Mouse (Mus musculus) midbrain, postnatal 0 days (tissue): ENCODE results near the gene Cyba. TPM values are rescaled to one million over a fixed set of nuclear protein-coding genes. Genes with fewer than 3 reads are reported as not detected.

ENCODE experiments used
- ATAC-seq: fragments of 200-750 bp; cut with Nextera tagmentation; 2 replicates; pipeline ENCODE4 v1.8.0; 2017; ENCODE audit warnings: moderate number of reproducible peaks, mild to moderate bottlenecking, moderate TSS enrichment, moderate library complexity; ENCODE audit not compliant: low FRiP score
- DNase-seq: peaks from one replicate; pipeline ENCODE4 v3.0.0-alpha.2; 2015; ENCODE audit warnings: low spot score
- H3K27ac ChIP-seq: fragments of 300-500 bp; sonication (generic); 2 replicates; pipeline ENCODE4 v1.5.1; 2014; ENCODE audit warnings: low read depth, mild to moderate bottlenecking, low read length, mixed read lengths
- H3K27me3 ChIP-seq: fragments of 300-500 bp; sonication (generic); 2 replicates; pipeline ENCODE4 v1.6.1; 2014; ENCODE audit warnings: low read length, control low read depth, mixed read lengths; ENCODE audit not compliant: insufficient read depth
- H3K36me3 ChIP-seq: fragments of 300-500 bp; sonication (generic); 2 replicates; pipeline ENCODE4 v1.6.1; 2014; ENCODE audit warnings: low read length, control low read depth, mixed read lengths; ENCODE audit not compliant: insufficient read depth
- H3K4me1 ChIP-seq: fragments of 300-500 bp; sonication (generic); 2 replicates; pipeline ENCODE4 v1.6.1; 2014; ENCODE audit warnings: mild to moderate bottlenecking, control low read depth, antibody characterized with exemption, low read length, mixed read lengths; ENCODE audit not compliant: insufficient read depth
- H3K4me2 ChIP-seq: fragments of 300-500 bp; sonication (generic); 2 replicates; pipeline ENCODE4 v1.6.1; 2014; ENCODE audit warnings: low read depth, mild to moderate bottlenecking, low read length, mixed read lengths; ENCODE audit not compliant: poor library complexity, severe bottlenecking
- H3K4me3 ChIP-seq: fragments of 300-500 bp; sonication (generic); 2 replicates; pipeline ENCODE4 v1.5.1; 2014; ENCODE audit warnings: low read depth, mild to moderate bottlenecking, low read length, moderate library complexity
- H3K9ac ChIP-seq: fragments of 300-500 bp; sonication (generic); replicated peaks from 2 replicates; pipeline ENCODE4 v1.6.1; 2014; ENCODE audit warnings: mild to moderate bottlenecking, low read length, moderate library complexity, mixed read lengths; ENCODE audit not compliant: poor library complexity, severe bottlenecking
- H3K9me3 ChIP-seq: fragments of 300-500 bp; sonication (generic); 2 replicates; pipeline ENCODE4 v1.6.1; 2016; ENCODE audit warnings: low read length, control low read depth
- CTCF ChIP-seq: IDR thresholded peaks from 2 replicates; pipeline ENCODE4 v1.5.1; 2016; ENCODE audit warnings: antibody characterized with exemption, mild to moderate bottlenecking
- WGBS: fragments of 180-500 bp; shearing (Covaris S2); extraction: QIAGEN DNeasy Blood & Tissue Kit; methylation state at CpG from one replicate; pipeline ENCODE4 v1.1.7; 2014; 5-methylcytosine and 5-hydroxymethylcytosine counted together
- polyA plus RNA-seq: library from polyadenylated mRNA; unstranded; fragments of >200 nt; fragmentation: Nextera tagmentation; extraction: Ambion mirVana; gene quantifications from 2 replicates; pipeline ENCODE4 v1.2.1, GENCODE M21; 2015
- total RNA-seq: library from RNA; depleted of rRNA; stranded (reverse); fragments of >200 nt; gene quantifications from 2 replicates; pipeline ENCODE4 v1.2.3, GENCODE M21; 2014

The Cyba gene
- total and polyA plus RNA-seq, 2 experiments from 2014 or later: 27.7 to 35.6 TPM

DNA sequence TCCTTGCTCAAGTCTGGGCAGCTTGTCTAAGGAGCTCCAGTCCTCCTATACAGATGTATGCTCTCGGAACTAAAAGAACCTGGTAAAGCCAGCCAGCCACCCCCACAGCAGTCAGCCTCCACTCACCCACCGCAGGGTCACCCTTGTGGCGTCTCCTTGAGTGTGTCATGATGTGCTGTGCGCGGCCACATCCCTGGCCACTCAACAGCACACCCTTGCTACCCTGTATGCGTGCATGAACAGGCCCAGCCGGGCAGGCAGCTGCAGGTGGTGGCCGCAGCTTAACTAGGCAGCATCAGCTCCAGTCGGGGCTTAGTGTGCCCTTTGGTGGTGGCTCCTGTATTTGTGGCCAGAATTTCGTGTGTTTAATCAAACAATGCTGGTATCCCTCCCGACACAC, 24.4 kb upstream of the Cyba start:
- peaks cover 6% of the 10 kb centered on the region; the same call in 1 of the 2 replicates for H3K4me1 ChIP-seq
- DNase-seq: no peak
- no peak overlapping the region for H3K4me3 ChIP-seq
- no peaks in the 10 kb centered on the region for H3K36me3 ChIP-seq
- H3K27ac ChIP-seq: no peak overlapping the region
- H3K4me2 ChIP-seq: no peak overlapping the region
- WGBS: 73% methylated on average over 11 of the region's 11 CpGs
- TF ChIP-seq CTCF: no peak
- H3K9ac ChIP-seq: 0 out of 2 replicates have a peak overlapping the region, but pooled peaks have one; percentile 13
- H3K9me3 ChIP-seq: no peaks in the 10 kb centered on the region
- peaks cover 36% of the 10 kb centered on the region for H3K27me3 ChIP-seq
- ATAC-seq: no peak

DNA sequence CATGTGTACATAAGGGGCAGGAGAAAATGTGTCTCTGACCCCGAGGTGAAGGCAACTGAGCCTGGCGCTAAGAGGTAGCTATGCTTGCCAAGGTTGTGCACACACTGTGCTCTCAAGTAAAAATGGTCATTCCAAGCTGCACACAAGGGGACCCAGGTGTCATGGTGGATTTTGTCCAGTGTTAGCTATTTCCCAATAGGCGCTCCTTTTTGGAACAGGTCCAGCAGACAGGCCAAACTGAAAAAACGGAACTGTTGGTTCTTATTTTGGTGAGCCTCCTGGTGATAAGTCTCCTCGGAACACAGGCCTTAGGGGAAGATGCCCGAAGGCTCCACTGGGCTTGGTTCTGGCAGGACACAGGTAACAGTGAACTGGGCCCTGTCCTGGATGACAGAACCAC, 21.7 kb upstream of the Cyba start:
- WGBS: 87% methylated on average over 6 of the region's 6 CpGs
- no peak overlapping the region for H3K4me3 ChIP-seq
- no peak overlapping the region for H3K4me2 ChIP-seq
- ATAC-seq (no peak), DNase-seq (no peak)
- H3K4me1 ChIP-seq: no peaks in the 10 kb centered on the region
- H3K27me3 ChIP-seq: peaks cover 9% of the 10 kb centered on the region; the same call in 1 of the 2 replicates
- no peaks in the 10 kb centered on the region for H3K9me3 ChIP-seq
- no peaks in the 10 kb centered on the region for H3K36me3 ChIP-seq
- no peak overlapping the region for H3K27ac ChIP-seq
- no peak for TF ChIP-seq CTCF
- no peak overlapping the region for H3K9ac ChIP-seq

DNA sequence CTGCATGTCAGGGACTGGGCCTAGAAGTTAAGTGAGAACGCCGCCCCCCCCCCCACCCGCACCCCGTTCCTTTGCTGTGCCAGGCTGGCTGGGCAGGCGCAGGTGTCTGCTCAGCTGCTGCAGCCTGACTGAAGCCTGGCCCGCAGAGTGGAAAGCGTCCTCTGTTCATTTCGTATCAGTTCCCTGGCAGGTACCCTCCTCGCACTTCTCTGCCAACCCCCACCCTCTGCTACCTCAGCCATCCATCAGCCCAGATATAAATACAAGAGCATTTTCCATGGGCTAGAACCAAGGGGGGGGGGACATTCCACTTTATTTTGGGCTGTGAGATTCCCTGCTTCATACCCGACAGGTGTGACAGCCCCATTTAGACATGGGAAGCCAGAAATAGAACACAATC, 19.4 kb upstream of the Cyba start:
- no peak for DNase-seq
- Histone ChIP-seq H3K4me3 (no peak overlapping the region), H3K4me2 (no peak overlapping the region), H3K27me3 (no peaks in the 10 kb centered on the region), H3K4me1 (no peaks in the 10 kb centered on the region), H3K36me3 (no peaks in the 10 kb centered on the region), H3K9me3 (no peaks in the 10 kb centered on the region), H3K9ac (no peak overlapping the region), H3K27ac (no peak overlapping the region)
- WGBS: 92% methylated on average over 10 of the region's 10 CpGs
- no peak for TF ChIP-seq CTCF
- ATAC-seq: no peak

DNA sequence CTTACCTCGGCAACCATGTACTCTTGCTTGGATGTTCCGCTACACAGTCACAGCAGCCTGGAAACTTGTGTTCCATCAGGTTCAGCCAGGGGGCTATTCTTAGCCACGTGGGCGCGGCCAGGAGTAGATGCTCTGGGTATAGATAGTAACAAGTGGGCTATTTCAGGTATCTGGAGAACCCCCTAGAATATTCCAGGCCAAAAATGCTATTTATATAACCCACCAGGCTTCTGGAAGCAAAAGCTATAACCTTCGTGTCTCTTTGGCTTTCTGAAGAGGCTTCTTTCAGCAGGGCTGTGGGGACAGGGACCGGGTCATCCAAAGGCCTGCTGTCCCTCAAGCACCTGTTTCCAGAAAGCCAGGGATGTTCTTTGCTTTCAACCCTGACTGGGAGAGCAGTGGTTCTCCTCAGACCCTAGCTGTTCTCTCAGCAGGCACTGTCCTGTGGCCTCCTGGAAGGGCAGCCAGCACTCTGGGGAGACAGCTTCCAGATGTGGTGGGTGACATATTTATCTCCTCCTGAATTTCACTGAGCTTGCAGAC, 18.5 kb upstream of the Cyba start:
- H3K27ac ChIP-seq: no peak overlapping the region
- TF ChIP-seq CTCF: no peak
- no peak for ATAC-seq
- no peak overlapping the region for H3K9ac ChIP-seq
- H3K27me3 ChIP-seq: no peaks in the 10 kb centered on the region
- no peaks in the 10 kb centered on the region for H3K36me3 ChIP-seq
- DNase-seq: no peak
- WGBS: 81% methylated on average over 7 of the region's 7 CpGs
- no peak overlapping the region for H3K4me2 ChIP-seq
- no peaks in the 10 kb centered on the region for H3K4me1 ChIP-seq
- H3K4me3 ChIP-seq: no peak overlapping the region
- H3K9me3 ChIP-seq: no peaks in the 10 kb centered on the region

DNA sequence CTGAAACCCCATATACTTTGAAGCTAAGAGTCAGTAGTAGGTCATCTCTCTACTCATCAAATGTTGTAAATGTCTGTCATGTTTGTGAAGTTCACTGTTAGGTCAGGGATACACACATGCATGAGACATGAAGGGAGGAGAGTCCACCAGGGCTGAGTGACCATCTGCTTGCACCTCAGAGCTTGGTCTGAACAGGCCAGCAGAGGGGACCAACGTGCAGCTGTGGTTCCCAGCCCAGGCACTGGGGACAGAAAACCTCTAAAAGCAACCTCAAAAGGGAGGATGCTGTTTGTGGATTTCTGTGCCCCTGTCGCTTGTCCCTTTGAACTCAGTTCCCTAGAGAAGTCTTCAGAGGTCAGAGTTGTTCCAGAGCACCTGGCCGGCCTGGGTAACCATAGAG, 12.5 kb upstream of the Cyba start:
- peak; percentile 28 for TF ChIP-seq CTCF
- ATAC-seq: no peak
- WGBS: 62% methylated on average over 3 of the region's 3 CpGs

DNA sequence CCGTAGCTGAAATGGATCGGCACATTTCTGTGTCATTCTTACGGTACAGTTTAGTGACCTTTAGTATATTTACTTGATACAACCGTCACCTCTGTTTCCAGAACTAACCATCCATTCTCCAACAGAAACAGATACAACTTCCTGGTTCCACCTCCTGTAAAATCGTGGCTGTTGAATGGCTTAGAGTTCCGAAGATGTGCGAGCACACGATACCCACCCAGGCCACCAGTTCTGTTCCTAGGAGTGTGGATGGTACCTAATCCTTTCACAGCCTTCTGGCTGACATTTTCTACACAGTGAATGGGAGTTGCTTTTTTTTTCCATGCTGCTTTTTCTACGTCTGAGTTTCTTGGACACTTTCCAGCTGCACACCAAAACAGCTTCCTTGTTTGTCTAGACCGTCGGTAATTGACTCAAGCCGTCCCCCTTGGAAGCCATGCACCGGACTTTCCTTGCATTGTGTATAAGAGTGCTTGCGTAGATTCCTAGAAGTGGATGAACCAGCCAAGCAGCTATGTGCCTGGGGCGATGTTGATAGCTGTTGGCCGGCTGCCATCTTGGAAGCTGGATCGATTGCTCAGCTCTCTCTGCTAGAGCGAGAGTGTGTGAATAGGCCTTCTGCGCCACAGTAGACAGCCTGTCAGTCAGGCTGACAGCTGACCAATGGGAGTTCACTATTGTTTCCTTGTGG, 11.5 kb upstream of the Cyba start:
- peaks cover 13% of the 10 kb centered on the region; the same call in 1 of the 2 replicates for H3K4me1 ChIP-seq
- peak overlapping the region; percentile 74 for H3K4me3 ChIP-seq
- TF ChIP-seq CTCF: no peak
- peak; percentile 38; the same call in 1 of the 2 replicates for ATAC-seq
- peak; percentile 94 for DNase-seq
- H3K9me3 ChIP-seq: no peaks in the 10 kb centered on the region
- peak overlapping the region; percentile 64 for H3K9ac ChIP-seq
- H3K36me3 ChIP-seq: peaks cover 8% of the 10 kb centered on the region; the same call in 1 of the 2 replicates
- peak overlapping the region; percentile 86 for H3K27ac ChIP-seq
- WGBS: 6% methylated on average over 19 of the region's 19 CpGs
- H3K4me2 ChIP-seq: peak overlapping the region; percentile 76
- no peaks in the 10 kb centered on the region for H3K27me3 ChIP-seq

More for the DNA sequence above, 12.5 kb upstream of the Cyba start:
- H3K4me1 ChIP-seq: peaks cover 13% of the 10 kb centered on the region; the same call in 1 of the 2 replicates
- H3K9me3 ChIP-seq: no peaks in the 10 kb centered on the region
- H3K4me2 ChIP-seq: peak overlapping the region; percentile 76
- no peak for DNase-seq
- no peak overlapping the region for H3K4me3 ChIP-seq
- peak overlapping the region; percentile 86; the same call in 1 of the 2 replicates for H3K27ac ChIP-seq
- H3K9ac ChIP-seq: 0 out of 2 replicates have a peak overlapping the region, but pooled peaks have one; percentile 13
- no peaks in the 10 kb centered on the region for H3K36me3 ChIP-seq
- H3K27me3 ChIP-seq: no peaks in the 10 kb centered on the region
